Mouse (Mus musculus): ENCODE results near the gene Cpxm1. TPM values are rescaled to one million over a fixed set of nuclear protein-coding genes. Genes with fewer than 3 reads are reported as not detected.

The Cpxm1 gene
- total and polyA plus RNA-seq, 2 experiments from 2014 or later: 6.9 to 9.5 TPM

GRCm38 (mm10) chr2:130353889-130354288 lies 43.5 kb downstream of the Cpxm1 start:
- Histone ChIP-seq H3K36me3 (replicated peaks; ENCODE audit: control insufficient read depth, insufficient read depth, low read length) (no peaks in the 10 kb centered on the region), H3K9me3 (replicated peaks; ENCODE audit: control insufficient read depth, low read length) (no peaks in the 10 kb centered on the region), H3K27ac (ENCODE audit: low read depth) (no peak overlapping the region), H3K4me1 (ENCODE audit: control insufficient read depth, insufficient read depth) (no peaks in the 10 kb centered on the region), H3K9ac (replicated peaks; ENCODE audit: low read depth, low read length) (no peak overlapping the region), H3K4me3 (ENCODE audit: low read depth, low read length) (no peak overlapping the region), H3K4me2 (ENCODE audit: low read depth, low read length) (no peak overlapping the region), H3K27me3 (ENCODE audit: control insufficient read depth, insufficient read depth, low read length) (peaks cover 9% of the 10 kb centered on the region)
- DNase-seq (ENCODE audit: low spot score) (no peak), ATAC-seq (ENCODE audit: insufficient read depth, low read depth) (no peak)
- TF ChIP-seq CTCF (IDR thresholded peaks at IDR 0.05; ENCODE audit: low read depth) (no peak), EP300 (IDR thresholded peaks at IDR 0.05; ENCODE audit: low read depth) (no peak)
- WGBS: 57% methylated on average over 3 of the region's 3 CpGs

- no peak for DNase-seq (ENCODE audit: low spot score)
- no peak for TF ChIP-seq EP300 (IDR thresholded peaks at IDR 0.05; ENCODE audit: low read depth)
- TF ChIP-seq CTCF (IDR thresholded peaks at IDR 0.05; ENCODE audit: low read depth): no peak
- 86% methylated on average over 8 of the region's 8 CpGs for WGBS
These were observed 44.0 kb downstream of the Cpxm1 start for GRCm38 (mm10) chr2:130353411-130353810.

GRCm38 (mm10) chr2:130351758-130352339 lies 45.5 kb downstream of the Cpxm1 start:
- no peak overlapping the region for H3K9ac ChIP-seq (replicated peaks; ENCODE audit: low read depth, low read length)
- DNase-seq (ENCODE audit: low spot score): no peak
- no peak for TF ChIP-seq CTCF (IDR thresholded peaks at IDR 0.05; ENCODE audit: low read depth)
- TF ChIP-seq EP300 (IDR thresholded peaks at IDR 0.05; ENCODE audit: low read depth): no peak
- H3K27me3 ChIP-seq (ENCODE audit: control insufficient read depth, insufficient read depth, low read length): no peaks in the 10 kb centered on the region
- no peak overlapping the region for H3K4me3 ChIP-seq (ENCODE audit: low read depth, low read length)
- no peak overlapping the region for H3K27ac ChIP-seq (ENCODE audit: low read depth)
- H3K4me1 ChIP-seq (ENCODE audit: control insufficient read depth, insufficient read depth): no peaks in the 10 kb centered on the region
- ATAC-seq (ENCODE audit: insufficient read depth, low read depth): no peak
- no peaks in the 10 kb centered on the region for H3K9me3 ChIP-seq (replicated peaks; ENCODE audit: control insufficient read depth, low read length)
- no peak overlapping the region for H3K4me2 ChIP-seq (ENCODE audit: low read depth, low read length)
- WGBS: 31% methylated on average over 5 of the region's 5 CpGs
- no peaks in the 10 kb centered on the region for H3K36me3 ChIP-seq (replicated peaks; ENCODE audit: control insufficient read depth, insufficient read depth, low read length)

More at GRCm38 (mm10) chr2:130353411-130353810, 44.0 kb downstream of the Cpxm1 start:
- H3K36me3 ChIP-seq (replicated peaks; ENCODE audit: control insufficient read depth, insufficient read depth, low read length): no peaks in the 10 kb centered on the region
- H3K4me1 ChIP-seq (ENCODE audit: control insufficient read depth, insufficient read depth): no peaks in the 10 kb centered on the region
- no peak overlapping the region for H3K27ac ChIP-seq (ENCODE audit: low read depth)
- no peak overlapping the region for H3K9ac ChIP-seq (replicated peaks; ENCODE audit: low read depth, low read length)
- H3K9me3 ChIP-seq (replicated peaks; ENCODE audit: control insufficient read depth, low read length): no peaks in the 10 kb centered on the region
- ATAC-seq (ENCODE audit: insufficient read depth, low read depth): no peak
- H3K4me3 ChIP-seq (ENCODE audit: low read depth, low read length): no peak overlapping the region
- H3K27me3 ChIP-seq (ENCODE audit: control insufficient read depth, insufficient read depth, low read length): peaks cover 4% of the 10 kb centered on the region
- H3K4me2 ChIP-seq (ENCODE audit: low read depth, low read length): no peak overlapping the region

GRCm38 (mm10) chr2:130350376-130350775 lies 47.0 kb downstream of the Cpxm1 start:
- Histone ChIP-seq H3K4me3 (ENCODE audit: low read depth, low read length) (no peak overlapping the region), H3K9me3 (replicated peaks; ENCODE audit: control insufficient read depth, low read length) (no peaks in the 10 kb centered on the region), H3K4me2 (ENCODE audit: low read depth, low read length) (no peak overlapping the region), H3K36me3 (replicated peaks; ENCODE audit: control insufficient read depth, insufficient read depth, low read length) (no peaks in the 10 kb centered on the region), H3K4me1 (ENCODE audit: control insufficient read depth, insufficient read depth) (no peaks in the 10 kb centered on the region), H3K9ac (replicated peaks; ENCODE audit: low read depth, low read length) (no peak overlapping the region), H3K27ac (ENCODE audit: low read depth) (no peak overlapping the region), H3K27me3 (ENCODE audit: control insufficient read depth, insufficient read depth, low read length) (no peaks in the 10 kb centered on the region)
- DNase-seq (ENCODE audit: low spot score) (no peak), ATAC-seq (ENCODE audit: insufficient read depth, low read depth) (no peak)
- no peak for TF ChIP-seq CTCF (IDR thresholded peaks at IDR 0.05; ENCODE audit: low read depth)
- no peak for TF ChIP-seq EP300 (IDR thresholded peaks at IDR 0.05; ENCODE audit: low read depth)
- 71% methylated on average over 3 of the region's 3 CpGs for WGBS

- Histone ChIP-seq H3K4me1 (ENCODE audit: control insufficient read depth, insufficient read depth) (no peaks in the 10 kb centered on the region), H3K9me3 (replicated peaks; ENCODE audit: control insufficient read depth, low read length) (no peaks in the 10 kb centered on the region), H3K4me3 (ENCODE audit: low read depth, low read length) (no peak overlapping the region), H3K9ac (replicated peaks; ENCODE audit: low read depth, low read length) (no peak overlapping the region), H3K27me3 (ENCODE audit: control insufficient read depth, insufficient read depth, low read length) (no peaks in the 10 kb centered on the region), H3K36me3 (replicated peaks; ENCODE audit: control insufficient read depth, insufficient read depth, low read length) (no peaks in the 10 kb centered on the region), H3K4me2 (ENCODE audit: low read depth, low read length) (no peak overlapping the region), H3K27ac (ENCODE audit: low read depth) (no peak overlapping the region)
- no peak for TF ChIP-seq CTCF (IDR thresholded peaks at IDR 0.05; ENCODE audit: low read depth)
- TF ChIP-seq EP300 (IDR thresholded peaks at IDR 0.05; ENCODE audit: low read depth): no peak
- 74% methylated on average over 7 of the region's 7 CpGs for WGBS
- DNase-seq (ENCODE audit: low spot score) (no peak), ATAC-seq (ENCODE audit: insufficient read depth, low read depth) (no peak)
These were observed 56.2 kb downstream of the Cpxm1 start for GRCm38 (mm10) chr2:130341220-130341580.

Other genes with a start within 250 kb of the Cpxm1 start
- gene Snrpb, start 218.2 kb downstream of the Cpxm1 start, total RNA-seq (2014; rRNA removed; ENCODE audit: low replicate concordance): 375 and 410 TPM in 2 replicates
- gene Snrpb, start 218.2 kb downstream of the Cpxm1 start, polyA plus RNA-seq (2015; fragmentation: Nextera tagmentation; extraction: Ambion mirVana): 307 and 316 TPM in 2 replicates
- gene Tmc2, start 202.4 kb downstream of the Cpxm1 start, total RNA-seq (2014; rRNA removed; ENCODE audit: low replicate concordance): not detected in 2 replicates
- gene Tmc2, start 202.4 kb downstream of the Cpxm1 start, polyA plus RNA-seq (2015; fragmentation: Nextera tagmentation; extraction: Ambion mirVana): not detected in 2 replicates
- 47.4 and 50.9 TPM in 2 replicates for gene Nop56, start 123.1 kb downstream of the Cpxm1 start, total RNA-seq (2014; rRNA removed; ENCODE audit: low replicate concordance)
- 57.4 and 57.6 TPM in 2 replicates for gene Nop56, start 123.1 kb downstream of the Cpxm1 start, polyA plus RNA-seq (2015; fragmentation: Nextera tagmentation; extraction: Ambion mirVana)
- gene Idh3b, start 113.0 kb downstream of the Cpxm1 start, total RNA-seq (2014; rRNA removed; ENCODE audit: low replicate concordance): 359 and 497 TPM in 2 replicates
- gene Idh3b, start 113.0 kb downstream of the Cpxm1 start, polyA plus RNA-seq (2015; fragmentation: Nextera tagmentation; extraction: Ambion mirVana): 512 and 516 TPM in 2 replicates
- 1.1 and 3.4 TPM in 2 replicates for gene Ebf4, start 102.4 kb downstream of the Cpxm1 start, total RNA-seq (2014; rRNA removed; ENCODE audit: low replicate concordance)
- 0.16 and 0.18 TPM in 2 replicates for gene Ebf4, start 102.4 kb downstream of the Cpxm1 start, polyA plus RNA-seq (2015; fragmentation: Nextera tagmentation; extraction: Ambion mirVana)
- not detected in 2 replicates for gene Gm28372, start 7.7 kb upstream of the Cpxm1 start, total RNA-seq (2014; rRNA removed; ENCODE audit: low replicate concordance)
- not detected in 2 replicates for gene Gm28372, start 7.7 kb upstream of the Cpxm1 start, polyA plus RNA-seq (2015; fragmentation: Nextera tagmentation; extraction: Ambion mirVana)
- not detected in 2 replicates for gene 1700020A23Rik, start 7.7 kb upstream of the Cpxm1 start, total RNA-seq (2014; rRNA removed; ENCODE audit: low replicate concordance)
- not detected in 2 replicates for gene 1700020A23Rik, start 7.7 kb upstream of the Cpxm1 start, polyA plus RNA-seq (2015; fragmentation: Nextera tagmentation; extraction: Ambion mirVana)
- gene Tmem239, start 8.9 kb upstream of the Cpxm1 start, total RNA-seq (2014; rRNA removed; ENCODE audit: low replicate concordance): not detected in 2 replicates
- not detected in 2 replicates for gene Tmem239, start 8.9 kb upstream of the Cpxm1 start, polyA plus RNA-seq (2015; fragmentation: Nextera tagmentation; extraction: Ambion mirVana)
- gene Vps16, start 26.8 kb upstream of the Cpxm1 start, total RNA-seq (2014; rRNA removed; ENCODE audit: low replicate concordance): 37.9 and 46.0 TPM in 2 replicates
- gene Vps16, start 26.8 kb upstream of the Cpxm1 start, polyA plus RNA-seq (2015; fragmentation: Nextera tagmentation; extraction: Ambion mirVana): 29.4 and 30.2 TPM in 2 replicates
- 6.4 and 11.5 TPM in 2 replicates for gene Pced1a, start 27.1 kb upstream of the Cpxm1 start, total RNA-seq (2014; rRNA removed; ENCODE audit: low replicate concordance)
- 2.7 and 3.4 TPM in 2 replicates for gene Pced1a, start 27.1 kb upstream of the Cpxm1 start, polyA plus RNA-seq (2015; fragmentation: Nextera tagmentation; extraction: Ambion mirVana)
- 21.7 and 39.5 TPM in 2 replicates for gene Ptpra, start 52.7 kb upstream of the Cpxm1 start, total RNA-seq (2014; rRNA removed; ENCODE audit: low replicate concordance)
- 44.2 and 44.5 TPM in 2 replicates for gene Ptpra, start 52.7 kb upstream of the Cpxm1 start, polyA plus RNA-seq (2015; fragmentation: Nextera tagmentation; extraction: Ambion mirVana)
- gene Mrps26, start 166.2 kb upstream of the Cpxm1 start, total RNA-seq (2014; rRNA removed; ENCODE audit: low replicate concordance): 69.4 and 74.0 TPM in 2 replicates
- gene Mrps26, start 166.2 kb upstream of the Cpxm1 start, polyA plus RNA-seq (2015; fragmentation: Nextera tagmentation; extraction: Ambion mirVana): 86.9 and 87.7 TPM in 2 replicates
- not detected in 2 replicates for gene Oxt, start 178.6 kb upstream of the Cpxm1 start, total RNA-seq (2014; rRNA removed; ENCODE audit: low replicate concordance)
- not detected in 2 replicates for gene Oxt, start 178.6 kb upstream of the Cpxm1 start, polyA plus RNA-seq (2015; fragmentation: Nextera tagmentation; extraction: Ambion mirVana)
- not detected in 2 replicates for gene Avp, start 185.0 kb upstream of the Cpxm1 start, total RNA-seq (2014; rRNA removed; ENCODE audit: low replicate concordance)
- gene Avp, start 185.0 kb upstream of the Cpxm1 start, polyA plus RNA-seq (2015; fragmentation: Nextera tagmentation; extraction: Ambion mirVana): 0.22 and 0.51 TPM in 2 replicates
- 8.2 and 9.8 TPM in 2 replicates for gene Fastkd5, start 232.5 kb upstream of the Cpxm1 start, total RNA-seq (2014; rRNA removed; ENCODE audit: low replicate concordance)
- 9.8 TPM in 2 replicates for gene Fastkd5, start 232.5 kb upstream of the Cpxm1 start, polyA plus RNA-seq (2015; fragmentation: Nextera tagmentation; extraction: Ambion mirVana)
- gene Ubox5, start 232.5 kb upstream of the Cpxm1 start, total RNA-seq (2014; rRNA removed; ENCODE audit: low replicate concordance): 1.0 and 2.1 TPM in 2 replicates
- 4.4 and 4.5 TPM in 2 replicates for gene Ubox5, start 232.5 kb upstream of the Cpxm1 start, polyA plus RNA-seq (2015; fragmentation: Nextera tagmentation; extraction: Ambion mirVana)
- 5.3 TPM in 2 replicates for gene Lzts3, start 245.2 kb upstream of the Cpxm1 start, total RNA-seq (2014; rRNA removed; ENCODE audit: low replicate concordance)
- 0.77 and 0.81 TPM in 2 replicates for gene Lzts3, start 245.2 kb upstream of the Cpxm1 start, polyA plus RNA-seq (2015; fragmentation: Nextera tagmentation; extraction: Ambion mirVana)

Data from heart, postnatal 0 days (tissue).